9 mouse cellular contexts compared by ENCODE assay signal in the genomic region with DNA sequence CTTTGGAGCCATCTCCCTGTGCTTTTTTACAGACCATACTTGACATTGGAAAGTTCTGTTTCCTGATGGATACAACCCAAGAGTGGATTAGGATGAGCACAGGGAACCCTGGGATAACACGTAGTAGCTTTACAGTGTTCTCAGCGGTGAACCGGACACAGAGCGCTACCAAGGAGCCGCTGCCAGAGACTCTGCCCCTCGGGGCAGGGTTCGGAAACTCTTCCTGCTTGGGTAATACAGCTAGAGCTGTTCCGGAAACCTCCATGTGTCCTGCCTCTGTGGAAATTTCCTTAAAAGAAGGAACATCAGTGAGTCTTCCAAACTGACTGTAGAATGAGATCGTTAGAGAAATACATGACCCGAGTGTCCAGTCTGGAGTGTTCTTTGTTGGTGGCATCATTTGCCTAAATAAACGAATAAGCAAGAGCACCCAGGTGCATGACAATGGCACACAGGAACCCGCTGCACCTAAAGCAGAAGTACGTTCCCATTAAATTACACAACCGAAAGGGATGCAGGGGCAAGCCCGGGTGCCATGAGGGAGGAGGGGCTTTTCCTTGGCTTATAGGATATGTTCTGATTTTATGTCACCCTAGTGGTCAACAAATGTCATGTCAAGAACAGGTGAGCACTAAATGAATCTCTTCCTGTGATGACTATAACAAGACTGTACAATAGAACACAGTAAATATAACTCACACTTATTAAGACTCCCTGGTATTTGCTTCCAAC.
DNase-seq lines count a peak whose midpoint lies in the region; ATAC-seq and TF ChIP-seq lines count a peak whose summit lies in the region.
"Had no signal": no experiment of that assay in that cellular context is flagged by ENCODE, and none has a peak within 500 bp of the region (broad histone marks: within the 10 kb centered on the region; RNA-seq: fewer than 3 reads in every experiment).

No protein-coding gene starts in this region.

- no peak overlapping the region for H3K9ac ChIP-seq in heart, embryonic 16.5 days (ENCODE audit: low read length)
- H3K9ac ChIP-seq in heart, adult 2 months (ENCODE audit: low read depth, low read length) = no peak overlapping the region
- H3K9ac ChIP-seq in embryonic facial prominence, embryonic 14.5 days (ENCODE audit: low read depth, low read length) = no peak overlapping the region
- H3K9ac ChIP-seq in intestine, embryonic 16.5 days (ENCODE audit: low read depth, low read length) = no peak overlapping the region
- H3K9ac ChIP-seq in midbrain, embryonic 15.5 days = no peak overlapping the region
- H3K9ac ChIP-seq: liver, embryonic 14.5 days had no signal

- no peak for TF ChIP-seq EP300 in heart, adult 2 months (IDR thresholded peaks at IDR 0.05; ENCODE audit: insufficient read depth, low read depth, low read length)

- DNase-seq in heart, adult 2 months = no peak
- no peak for DNase-seq in embryonic facial prominence, embryonic 14.5 days (ENCODE audit: low spot score)
- no peak for DNase-seq in spleen, postnatal 36 days (ENCODE audit: low spot score in 2 of 2)
- DNase-seq in adrenal gland, adult 8-10 months = no peak
- DNase-seq in yolk sac, embryonic 10.5 days (ENCODE audit: low spot score) = no peak

- intact Hi-C loops in heart, adult 2 months (cut with DNase I) = no loop called here

- 0 out of 2 replicates have a peak, but pooled peaks cover 8% of the 10 kb centered on the region for H3K27me3 ChIP-seq in heart, embryonic 16.5 days (ENCODE audit: control insufficient read depth, insufficient read depth, low read length)
- no peaks in the 10 kb centered on the region for H3K27me3 ChIP-seq in heart, adult 2 months (ENCODE audit: control insufficient read depth, insufficient read depth, low read length)
- H3K27me3 ChIP-seq in embryonic facial prominence, embryonic 14.5 days (replicated peaks; ENCODE audit: control insufficient read depth, insufficient read depth, low read length) = peaks cover 3% of the 10 kb centered on the region; the same call in 1 of the 2 replicates
- no peaks in the 10 kb centered on the region for H3K27me3 ChIP-seq in intestine, embryonic 16.5 days (replicated peaks; ENCODE audit: control insufficient read depth, insufficient read depth, low read length)
- 0 out of 2 replicates have a peak, but pooled peaks cover 4% of the 10 kb centered on the region for H3K27me3 ChIP-seq in midbrain, embryonic 15.5 days (replicated peaks)

- no peaks in the 10 kb centered on the region for H3K4me1 ChIP-seq in heart, embryonic 16.5 days (ENCODE audit: control insufficient read depth, insufficient read depth, low read length)
- no peaks in the 10 kb centered on the region for H3K4me1 ChIP-seq in heart, adult 2 months (ENCODE audit: control insufficient read depth, insufficient read depth, low read length)
- H3K4me1 ChIP-seq in embryonic facial prominence, embryonic 14.5 days (ENCODE audit: control insufficient read depth, insufficient read depth, low read length) = no peaks in the 10 kb centered on the region
- no peaks in the 10 kb centered on the region for H3K4me1 ChIP-seq in intestine, embryonic 16.5 days (ENCODE audit: control insufficient read depth, insufficient read depth, low read length)
- H3K4me1 ChIP-seq in midbrain, embryonic 15.5 days = no peaks in the 10 kb centered on the region

- H3K27ac ChIP-seq in heart, embryonic 16.5 days (ENCODE audit: low read length) = no peak overlapping the region
- no peak overlapping the region for H3K27ac ChIP-seq in heart, adult 2 months
- no peak overlapping the region for H3K27ac ChIP-seq in embryonic facial prominence, embryonic 14.5 days (replicated peaks; ENCODE audit: low read depth, low read length)
- no peak overlapping the region for H3K27ac ChIP-seq in intestine, embryonic 16.5 days (ENCODE audit: low read length)
- no peak overlapping the region for H3K27ac ChIP-seq in midbrain, embryonic 15.5 days
- H3K27ac ChIP-seq: liver, embryonic 14.5 days had no signal

- H3K79me2 ChIP-seq in heart, adult 2 months (replicated peaks; ENCODE audit: control insufficient read depth, insufficient read depth, low read length) = no peaks in the 10 kb centered on the region

- no peaks in the 10 kb centered on the region for H3K9me3 ChIP-seq in heart, embryonic 16.5 days (replicated peaks; ENCODE audit: control insufficient read depth, low read length)
- H3K9me3 ChIP-seq in embryonic facial prominence, embryonic 14.5 days (ENCODE audit: control insufficient read depth, low read length) = no peaks in the 10 kb centered on the region
- no peaks in the 10 kb centered on the region for H3K9me3 ChIP-seq in intestine, embryonic 16.5 days (ENCODE audit: control insufficient read depth, low read length)
- no peaks in the 10 kb centered on the region for H3K9me3 ChIP-seq in midbrain, embryonic 15.5 days

- no peak for TF ChIP-seq POLR2A in heart, adult 2 months (IDR thresholded peaks at IDR 0.05; ENCODE audit: insufficient read depth, low read depth, low read length)

- 55% methylated on average over 15 of the region's 15 CpGs for whole genome bisulfite sequencing in heart, embryonic 16.5 days
- 65% methylated on average over 15 of the region's 15 CpGs for WGBS in heart, adult 2 months
- whole genome bisulfite sequencing in embryonic facial prominence, embryonic 14.5 days = 54% methylated on average over 15 of the region's 15 CpGs
- WGBS in intestine, embryonic 16.5 days = 56% methylated on average over 15 of the region's 15 CpGs
- 65% methylated on average over 15 of the region's 15 CpGs for WGBS in midbrain, embryonic 15.5 days

- H3K4me3 ChIP-seq in heart, embryonic 16.5 days (ENCODE audit: low read length) = no peak overlapping the region
- H3K4me3 ChIP-seq in heart, adult 2 months = no peak overlapping the region
- H3K4me3 ChIP-seq in embryonic facial prominence, embryonic 14.5 days (ENCODE audit: low read depth, low read length) = peak overlapping the region; percentile 17; the same call in 1 of the 2 replicates
- peak overlapping the region; percentile 9; the same call in 1 of the 2 replicates for H3K4me3 ChIP-seq in intestine, embryonic 16.5 days (ENCODE audit: low read length)
- peak overlapping the region; percentile 12; the same call in 1 of the 2 replicates for H3K4me3 ChIP-seq in midbrain, embryonic 15.5 days

- TF ChIP-seq CTCF in heart, adult 2 months (IDR thresholded peaks at IDR 0.05) = no peak

- H3K4me2 ChIP-seq in heart, embryonic 16.5 days (ENCODE audit: low read depth, low read length) = peak overlapping the region; percentile 25; the same call in 1 of the 2 replicates
- H3K4me2 ChIP-seq in embryonic facial prominence, embryonic 14.5 days (ENCODE audit: low read depth, low read length) = peak overlapping the region; percentile 43
- H3K4me2 ChIP-seq in intestine, embryonic 16.5 days (ENCODE audit: low read depth, low read length) = peak overlapping the region; percentile 16; the same call in 1 of the 2 replicates
- peak overlapping the region; percentile 34 for H3K4me2 ChIP-seq in midbrain, embryonic 15.5 days

- no peak for ATAC-seq in heart, embryonic 16.5 days (replicated peaks; ENCODE audit: extremely low read depth, insufficient read depth, low FRiP score)
- no peak for ATAC-seq in embryonic facial prominence, embryonic 14.5 days (ENCODE audit: low read depth)
- ATAC-seq in intestine, embryonic 16.5 days = 0 out of 2 replicates have a peak, but pooled peaks have one; percentile 53
- no peak for ATAC-seq in midbrain, embryonic 15.5 days (replicated peaks)

- no peaks in the 10 kb centered on the region for H3K36me3 ChIP-seq in heart, embryonic 16.5 days (ENCODE audit: control insufficient read depth, insufficient read depth)
- H3K36me3 ChIP-seq in heart, adult 2 months (ENCODE audit: control insufficient read depth, insufficient read depth, low read length) = no peaks in the 10 kb centered on the region
- no peaks in the 10 kb centered on the region for H3K36me3 ChIP-seq in embryonic facial prominence, embryonic 14.5 days (ENCODE audit: control insufficient read depth, insufficient read depth, low read length)
- H3K36me3 ChIP-seq in intestine, embryonic 16.5 days (ENCODE audit: control insufficient read depth, insufficient read depth, low read length) = no peaks in the 10 kb centered on the region
- H3K36me3 ChIP-seq in midbrain, embryonic 15.5 days (replicated peaks) = no peaks in the 10 kb centered on the region

Comparison
In these comparisons a context has a peak if more than half of its experiments do, and no peak if none do; other contexts are left out.
1. H3K4me3 ChIP-seq: peak in embryonic facial prominence, embryonic 14.5 days (single experiment), intestine, embryonic 16.5 days (single experiment) and midbrain, embryonic 15.5 days (single experiment); none in heart, embryonic 16.5 days (single experiment) and heart, adult 2 months (single experiment).
2. Peak in every context shown above with its lines, with median percentiles within 50 percentile points of each other: H3K4me2 ChIP-seq.